Mouse (Mus musculus): ENCODE data around the gene Frk.
"Not testable (repeated sequence)": the region's sequence is repeated elsewhere in the genome, so short reads cannot be mapped to it uniquely, and the experiment has no call there.

The Frk gene

DNA sequence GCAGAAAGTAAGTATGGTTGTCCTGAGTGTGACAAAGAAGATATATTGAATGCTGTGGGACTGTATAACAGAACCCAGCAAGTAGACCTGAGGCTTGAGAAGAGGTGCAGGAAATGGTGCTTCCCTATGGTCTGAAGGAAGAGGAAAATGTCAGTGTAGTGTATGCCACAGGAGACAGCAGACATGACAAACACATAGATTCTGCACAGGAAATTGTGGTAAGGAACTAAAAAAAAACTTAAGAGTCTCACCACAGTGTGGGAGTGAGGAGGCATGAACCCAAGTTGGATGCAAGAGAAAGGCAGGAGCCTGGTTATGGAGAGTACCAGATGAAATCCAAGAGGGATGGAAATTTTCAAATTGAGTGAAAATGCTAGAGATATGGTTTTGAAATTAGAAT lies 132.3 kb downstream of the Frk start:
- DNase-seq (ENCODE audit: extremely low spot score, low spot score) = no peak

GRCm38 (mm10) chr10:34617216-34617615 lies 134.0 kb downstream of the Frk start:
- DNase-seq (ENCODE audit: extremely low spot score, low spot score) = no peak

- no peak for DNase-seq (ENCODE audit: extremely low spot score, low spot score)
Measured at GRCm38 (mm10) chr10:34618490-34618889, 135.3 kb downstream of the Frk start.

GRCm38 (mm10) chr10:34620540-34620939 lies 137.3 kb downstream of the Frk start:
- DNase-seq (ENCODE audit: extremely low spot score, low spot score) = not testable (repeated sequence)

DNA sequence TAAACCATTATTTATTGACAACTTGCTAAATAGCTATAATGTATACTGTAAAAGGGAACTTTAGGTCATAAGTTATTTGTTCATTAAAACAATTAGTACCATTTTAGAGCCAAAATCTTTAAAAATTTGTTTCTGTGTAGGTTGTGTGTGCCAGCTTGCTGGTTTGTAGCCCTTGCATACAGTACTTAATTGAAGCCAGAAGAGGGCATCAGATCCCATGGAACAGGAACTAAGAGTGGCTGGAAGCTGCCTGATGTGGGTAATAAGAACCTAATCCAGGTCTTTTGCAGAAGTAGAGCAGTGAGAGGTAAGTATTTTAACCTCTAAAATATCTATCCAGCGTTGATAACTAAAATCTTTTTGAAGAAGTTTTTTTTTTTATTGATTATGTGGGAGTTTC lies 155.0 kb downstream of the Frk start:
- no peak for DNase-seq (ENCODE audit: extremely low spot score, low spot score)

Measured in neural tube, embryonic 10.5 days (tissue).